Mouse (Mus musculus): ENCODE results near the gene Ffar1. TPM values are rescaled to one million over a fixed set of nuclear protein-coding genes. Genes with fewer than 3 reads are reported as not detected.

Gene Ffar1
- polyA plus RNA-seq, 1 experiment from 2014 or later, result not detected

DNA sequence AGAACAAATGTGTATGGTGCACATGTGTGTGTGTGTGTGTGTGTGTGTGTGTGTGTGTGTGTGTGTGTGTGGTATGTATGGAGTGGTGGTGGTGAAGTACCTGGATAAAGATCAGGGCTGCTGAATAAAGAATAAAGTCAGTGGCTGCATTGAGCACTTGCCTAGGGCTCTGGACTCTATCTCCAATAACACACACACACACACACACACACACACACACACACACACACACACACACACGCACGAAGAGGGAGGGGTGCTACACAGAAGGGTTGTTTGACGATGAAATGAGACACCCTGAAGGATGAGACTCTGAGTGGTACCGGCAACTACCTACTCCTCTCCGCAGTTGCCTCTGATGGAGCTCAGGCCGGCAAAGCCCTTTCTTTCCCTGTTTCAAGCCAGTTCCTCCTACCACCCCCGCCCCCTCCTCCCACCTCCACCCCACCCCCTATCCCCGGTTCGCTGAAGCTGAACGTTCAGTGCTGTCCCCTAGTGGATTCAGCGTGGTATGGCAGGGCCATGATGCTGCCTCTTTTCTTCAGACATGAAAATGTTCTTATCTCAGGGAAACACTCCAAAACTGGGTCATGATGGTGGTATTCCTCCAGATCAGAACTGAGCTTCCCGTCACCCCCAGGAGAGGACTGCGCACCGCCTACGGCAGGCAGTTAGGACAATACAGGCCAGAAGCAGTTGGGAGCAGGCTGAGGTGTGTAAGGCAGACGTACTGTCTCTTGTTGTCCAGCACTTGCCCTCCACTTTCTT is 1.5 kb downstream of the Ffar1 start:
- WGBS, result 7% methylated on average over 14 of the region's 16 CpGs
- H3K9me3 ChIP-seq (ENCODE audit: control insufficient read depth, low read length), result no peaks in the 10 kb centered on the region
- peak overlapping the region; percentile 28 for H3K4me3 ChIP-seq (ENCODE audit: low read length)
- H3K27me3 ChIP-seq (ENCODE audit: control insufficient read depth, insufficient read depth, low read depth, low read length), result no peaks in the 10 kb centered on the region
- no peaks in the 10 kb centered on the region for H3K36me3 ChIP-seq (ENCODE audit: control insufficient read depth, insufficient read depth, low read length)
- H3K9ac ChIP-seq (ENCODE audit: low read length), result 0 out of 2 replicates have a peak overlapping the region, but pooled peaks have one; percentile 1
- no peaks in the 10 kb centered on the region for H3K4me1 ChIP-seq (replicated peaks; ENCODE audit: control insufficient read depth, insufficient read depth, low read length)
- no peak overlapping the region for H3K27ac ChIP-seq (ENCODE audit: low read length)
- H3K4me2 ChIP-seq (ENCODE audit: low read depth, low read length), result peak overlapping the region; percentile 49
- ATAC-seq (ENCODE audit: low read depth), result peak; percentile 70

DNA sequence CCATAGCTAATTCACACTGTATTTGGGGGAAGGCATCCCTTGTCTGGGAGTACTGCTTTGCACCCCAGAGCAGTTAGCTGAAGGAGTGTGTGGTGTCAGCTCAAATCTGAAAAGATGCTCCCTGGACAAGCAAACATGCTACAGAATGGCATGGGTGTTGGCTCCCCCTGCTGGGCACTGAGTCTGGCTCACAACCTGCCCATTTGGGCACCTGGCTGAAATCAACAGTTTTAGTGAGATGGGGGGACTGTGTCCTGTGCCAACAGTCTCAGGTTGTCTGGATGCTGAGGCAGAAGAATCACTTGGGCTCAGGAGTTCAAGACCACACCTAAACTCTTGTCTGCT is 2.1 kb downstream of the Ffar1 start:
- no peaks in the 10 kb centered on the region for H3K4me1 ChIP-seq (replicated peaks; ENCODE audit: control insufficient read depth, insufficient read depth, low read length)
- H3K9ac ChIP-seq (ENCODE audit: low read length), result no peak overlapping the region
- no peaks in the 10 kb centered on the region for H3K36me3 ChIP-seq (ENCODE audit: control insufficient read depth, insufficient read depth, low read length)
- H3K4me3 ChIP-seq (ENCODE audit: low read length), result no peak overlapping the region
- ATAC-seq (ENCODE audit: low read depth), result peak; percentile 53
- H3K9me3 ChIP-seq (ENCODE audit: control insufficient read depth, low read length), result no peaks in the 10 kb centered on the region
- no peaks in the 10 kb centered on the region for H3K27me3 ChIP-seq (ENCODE audit: control insufficient read depth, insufficient read depth, low read depth, low read length)
- no peak overlapping the region for H3K4me2 ChIP-seq (ENCODE audit: low read depth, low read length)
- H3K27ac ChIP-seq (ENCODE audit: low read length), result no peak overlapping the region

DNA sequence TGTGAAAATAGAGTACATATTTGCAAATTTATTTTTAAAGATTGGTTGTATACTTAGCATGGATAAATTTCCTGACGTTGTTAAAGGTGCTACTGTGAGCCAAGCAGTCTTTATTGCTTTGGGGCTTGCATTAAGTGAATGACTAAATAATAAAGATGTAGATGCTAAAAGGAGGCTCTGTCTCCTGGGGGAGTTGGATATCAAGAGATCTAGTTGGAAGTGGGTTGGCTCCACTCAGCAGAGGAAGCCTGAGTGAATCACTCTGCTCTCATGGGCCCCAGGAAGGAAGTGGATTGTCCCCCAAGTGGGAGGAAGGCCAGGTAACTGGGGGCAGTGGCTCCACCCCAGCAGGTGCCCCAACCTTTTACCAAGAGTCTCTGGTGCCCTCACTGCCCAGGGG is 3.6 kb downstream of the Ffar1 start:
- Histone ChIP-seq H3K9me3 (ENCODE audit: control insufficient read depth, low read length) (no peaks in the 10 kb centered on the region), H3K27ac (ENCODE audit: low read length) (no peak overlapping the region), H3K36me3 (ENCODE audit: control insufficient read depth, insufficient read depth, low read length) (no peaks in the 10 kb centered on the region), H3K9ac (ENCODE audit: low read length) (no peak overlapping the region), H3K27me3 (ENCODE audit: control insufficient read depth, insufficient read depth, low read depth, low read length) (no peaks in the 10 kb centered on the region), H3K4me1 (replicated peaks; ENCODE audit: control insufficient read depth, insufficient read depth, low read length) (no peaks in the 10 kb centered on the region), H3K4me3 (ENCODE audit: low read length) (no peak overlapping the region), H3K4me2 (ENCODE audit: low read depth, low read length) (no peak overlapping the region)
- ATAC-seq (ENCODE audit: low read depth), result no peak
- WGBS, result 74% methylated on average over 1 of the region's 1 CpGs

DNA sequence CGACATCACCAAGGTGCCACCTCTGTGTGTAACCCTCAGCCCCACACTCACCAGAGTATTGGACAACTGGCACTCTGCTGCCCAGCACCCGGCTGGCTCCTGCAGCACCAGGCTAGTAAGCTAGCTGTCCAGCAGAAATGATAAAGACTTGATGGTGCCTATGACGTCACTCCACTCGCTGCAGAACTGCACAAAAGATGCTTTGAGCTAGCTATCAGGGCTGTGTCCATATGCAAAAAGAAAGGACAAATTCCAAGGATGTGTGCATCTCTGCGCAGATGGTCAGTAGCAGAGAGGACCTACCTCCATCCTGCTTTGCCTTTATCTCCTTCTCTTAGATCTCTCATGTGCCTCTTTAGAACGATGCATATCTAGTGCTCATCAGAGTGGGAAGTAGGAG is 5.3 kb downstream of the Ffar1 start, which contains the start of gene Ffar3:
TSS of gene Ffar3 (minus strand) at position 101 of the 400 bp plus-strand sequence.
- no peaks in the 10 kb centered on the region for H3K4me1 ChIP-seq (replicated peaks; ENCODE audit: control insufficient read depth, insufficient read depth, low read length)
- 59% methylated on average over 6 of the region's 6 CpGs for WGBS
- H3K4me2 ChIP-seq (ENCODE audit: low read depth, low read length), result no peak within 1 kb of the TSS
- no peaks in the 10 kb centered on the region for H3K36me3 ChIP-seq (ENCODE audit: control insufficient read depth, insufficient read depth, low read length)
- no peak for ATAC-seq (ENCODE audit: low read depth)
- H3K9ac ChIP-seq (ENCODE audit: low read length), result no peak within 1 kb of the TSS
- no peaks in the 10 kb centered on the region for H3K27me3 ChIP-seq (ENCODE audit: control insufficient read depth, insufficient read depth, low read depth, low read length)
- H3K4me3 ChIP-seq (ENCODE audit: low read length), result no peak within 1 kb of the TSS
- H3K27ac ChIP-seq (ENCODE audit: low read length), result no peak within 1 kb of the TSS
- no peaks in the 10 kb centered on the region for H3K9me3 ChIP-seq (ENCODE audit: control insufficient read depth, low read length)

DNA sequence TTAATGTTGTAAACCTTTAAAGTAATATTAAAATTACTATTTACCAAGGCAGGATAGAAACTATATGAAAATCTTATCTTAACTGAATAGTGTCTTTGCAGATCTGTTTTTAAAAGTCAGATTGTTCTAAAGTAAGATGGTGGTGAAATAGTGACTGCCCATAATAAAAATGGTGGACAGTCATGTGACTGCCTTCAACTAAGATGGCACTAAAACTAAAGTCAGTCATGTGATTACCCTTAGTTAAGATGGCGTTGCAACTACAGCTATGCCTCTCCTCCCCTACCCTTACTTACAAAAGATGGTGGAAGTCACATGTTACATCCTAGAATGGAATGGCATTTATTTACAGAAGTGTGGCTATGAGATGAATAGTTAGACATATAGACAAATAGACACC is 9.9 kb downstream of the Ffar1 start:
- 83% methylated on average over 1 of the region's 1 CpGs for WGBS
- ATAC-seq (ENCODE audit: low read depth), result no peak
- Histone ChIP-seq H3K27ac (ENCODE audit: low read length) (no peak overlapping the region), H3K9me3 (ENCODE audit: control insufficient read depth, low read length) (no peaks in the 10 kb centered on the region), H3K4me3 (ENCODE audit: low read length) (no peak overlapping the region), H3K9ac (ENCODE audit: low read length) (no peak overlapping the region), H3K4me1 (replicated peaks; ENCODE audit: control insufficient read depth, insufficient read depth, low read length) (no peaks in the 10 kb centered on the region), H3K27me3 (ENCODE audit: control insufficient read depth, insufficient read depth, low read depth, low read length) (no peaks in the 10 kb centered on the region), H3K4me2 (ENCODE audit: low read depth, low read length) (no peak overlapping the region), H3K36me3 (ENCODE audit: control insufficient read depth, insufficient read depth, low read length) (no peaks in the 10 kb centered on the region)

DNA sequence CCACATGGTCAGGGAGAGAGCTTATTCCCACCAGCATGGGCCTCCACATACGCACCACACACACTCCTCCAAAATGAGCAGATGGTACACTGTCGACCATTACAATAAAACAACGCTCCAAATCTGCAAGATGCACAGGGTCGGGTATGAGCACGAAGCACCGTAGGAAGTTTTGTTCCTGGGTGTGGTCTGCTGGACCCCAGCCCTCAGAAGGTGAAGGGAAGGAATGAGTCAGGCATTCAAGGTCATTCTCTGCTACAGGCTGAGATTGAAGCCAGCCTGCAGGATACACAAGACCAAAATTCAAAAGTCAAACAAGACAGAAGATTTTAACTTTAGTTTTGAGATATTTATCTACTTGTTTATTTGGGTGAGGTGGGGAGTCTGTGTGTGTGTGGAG is 13.4 kb downstream of the Ffar1 start:
- H3K27ac ChIP-seq (ENCODE audit: low read length), result no peak overlapping the region
- no peak for ATAC-seq (ENCODE audit: low read depth)
- no peak overlapping the region for H3K4me3 ChIP-seq (ENCODE audit: low read length)
- H3K36me3 ChIP-seq (ENCODE audit: control insufficient read depth, insufficient read depth, low read length), result no peaks in the 10 kb centered on the region
- no peaks in the 10 kb centered on the region for H3K4me1 ChIP-seq (replicated peaks; ENCODE audit: control insufficient read depth, insufficient read depth, low read length)
- H3K9me3 ChIP-seq (ENCODE audit: control insufficient read depth, low read length), result no peaks in the 10 kb centered on the region
- WGBS, result 65% methylated on average over 6 of the region's 6 CpGs
- no peak overlapping the region for H3K4me2 ChIP-seq (ENCODE audit: low read depth, low read length)
- H3K9ac ChIP-seq (ENCODE audit: low read length), result no peak overlapping the region
- no peaks in the 10 kb centered on the region for H3K27me3 ChIP-seq (ENCODE audit: control insufficient read depth, insufficient read depth, low read depth, low read length)

DNA sequence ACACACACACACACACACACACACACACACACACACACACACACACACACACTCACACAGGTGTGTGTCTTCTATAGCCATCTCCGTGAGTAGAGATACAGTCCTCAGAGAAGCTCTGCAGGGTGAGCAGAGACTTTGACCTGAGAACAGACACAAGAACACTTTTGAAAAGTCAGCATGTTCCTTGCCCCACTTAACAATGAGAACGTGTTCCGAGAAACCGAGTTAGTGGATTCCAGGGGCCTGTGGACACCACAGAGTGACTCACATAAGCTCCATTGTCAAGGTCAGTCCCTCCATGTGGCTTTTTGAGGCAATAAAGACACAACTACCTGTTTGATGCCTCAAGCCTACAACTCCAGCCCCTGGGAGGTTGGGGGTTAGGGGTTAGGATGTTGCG is 14.0 kb downstream of the Ffar1 start:
- no peaks in the 10 kb centered on the region for H3K4me1 ChIP-seq (replicated peaks; ENCODE audit: control insufficient read depth, insufficient read depth, low read length)
- no peak overlapping the region for H3K9ac ChIP-seq (ENCODE audit: low read length)
- H3K27me3 ChIP-seq (ENCODE audit: control insufficient read depth, insufficient read depth, low read depth, low read length), result no peaks in the 10 kb centered on the region
- WGBS, result 46% methylated on average over 5 of the region's 5 CpGs
- H3K27ac ChIP-seq (ENCODE audit: low read length), result no peak overlapping the region
- H3K9me3 ChIP-seq (ENCODE audit: control insufficient read depth, low read length), result no peaks in the 10 kb centered on the region
- no peaks in the 10 kb centered on the region for H3K36me3 ChIP-seq (ENCODE audit: control insufficient read depth, insufficient read depth, low read length)
- no peak overlapping the region for H3K4me2 ChIP-seq (ENCODE audit: low read depth, low read length)
- H3K4me3 ChIP-seq (ENCODE audit: low read length), result no peak overlapping the region
- ATAC-seq (ENCODE audit: low read depth), result no peak

DNA sequence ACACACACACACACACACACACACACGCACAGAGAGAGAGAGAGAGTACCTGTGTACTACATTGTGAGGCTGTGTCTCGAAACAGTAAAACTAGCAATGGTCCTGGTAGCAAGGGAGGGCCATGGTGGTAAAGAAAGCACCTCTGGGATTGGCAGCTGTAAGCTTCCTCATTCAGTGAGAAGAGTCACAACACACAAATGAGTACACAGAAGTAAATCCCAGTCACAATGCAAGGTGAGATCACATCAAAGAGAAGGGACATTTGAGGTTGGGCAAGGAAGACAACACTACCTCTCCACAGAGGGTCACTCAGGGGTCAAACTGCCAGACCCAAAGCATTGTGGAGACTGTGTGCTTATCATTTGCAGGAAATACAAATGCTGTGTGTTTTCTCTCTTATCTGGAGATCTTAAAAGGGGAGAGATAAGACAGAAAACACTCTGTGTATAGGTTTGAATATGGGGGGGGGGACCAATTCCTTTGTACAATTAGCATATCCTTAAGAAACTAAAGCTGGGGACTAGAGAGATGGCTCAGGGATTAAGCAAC is 14.8 kb downstream of the Ffar1 start:
- Histone ChIP-seq H3K4me3 (ENCODE audit: low read length) (no peak overlapping the region), H3K4me2 (ENCODE audit: low read depth, low read length) (no peak overlapping the region), H3K27me3 (ENCODE audit: control insufficient read depth, insufficient read depth, low read depth, low read length) (no peaks in the 10 kb centered on the region), H3K9ac (ENCODE audit: low read length) (no peak overlapping the region), H3K9me3 (ENCODE audit: control insufficient read depth, low read length) (no peaks in the 10 kb centered on the region), H3K4me1 (replicated peaks; ENCODE audit: control insufficient read depth, insufficient read depth, low read length) (no peaks in the 10 kb centered on the region), H3K27ac (ENCODE audit: low read length) (no peak overlapping the region), H3K36me3 (ENCODE audit: control insufficient read depth, insufficient read depth, low read length) (no peaks in the 10 kb centered on the region)
- no peak for ATAC-seq (ENCODE audit: low read depth)
- WGBS, result 50% methylated on average over 2 of the region's 2 CpGs

DNA sequence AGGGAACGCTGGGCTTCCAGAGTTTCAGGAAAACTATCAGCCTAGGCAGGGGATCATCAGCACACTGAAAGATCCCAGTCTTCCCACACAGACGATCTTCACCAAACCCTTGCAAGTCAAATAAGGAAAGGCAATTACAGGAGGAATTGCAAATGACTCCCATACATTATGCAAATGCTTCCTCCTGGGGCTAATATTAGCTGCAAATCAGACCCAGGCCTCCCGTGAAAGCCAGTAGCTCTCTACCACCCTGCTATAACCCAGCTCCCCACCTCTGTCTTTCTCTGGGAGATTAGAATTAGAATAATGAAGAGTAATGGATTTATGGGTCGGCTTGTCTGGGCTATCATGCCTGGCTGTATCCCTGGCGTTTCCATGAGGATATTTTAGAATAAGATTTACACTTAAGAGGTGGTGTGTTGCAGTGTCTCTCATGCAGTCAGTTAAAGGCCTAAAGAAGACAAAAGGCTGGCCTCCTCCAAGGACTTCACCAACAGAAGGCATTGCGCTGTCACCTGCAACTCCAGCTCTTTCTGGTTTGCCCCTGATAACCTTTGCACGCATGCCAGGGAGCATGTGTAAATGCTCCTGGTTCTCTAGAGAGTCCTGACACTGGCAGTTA is 16.6 kb downstream of the Ffar1 start:
- ATAC-seq (ENCODE audit: low read depth), result no peak
- H3K4me3 ChIP-seq (ENCODE audit: low read length), result no peak overlapping the region
- H3K27me3 ChIP-seq (ENCODE audit: control insufficient read depth, insufficient read depth, low read depth, low read length), result no peaks in the 10 kb centered on the region
- no peaks in the 10 kb centered on the region for H3K9me3 ChIP-seq (ENCODE audit: control insufficient read depth, low read length)
- 33% methylated on average over 7 of the region's 7 CpGs for WGBS
- no peaks in the 10 kb centered on the region for H3K4me1 ChIP-seq (replicated peaks; ENCODE audit: control insufficient read depth, insufficient read depth, low read length)
- no peak overlapping the region for H3K4me2 ChIP-seq (ENCODE audit: low read depth, low read length)
- H3K27ac ChIP-seq (ENCODE audit: low read length), result no peak overlapping the region
- no peak overlapping the region for H3K9ac ChIP-seq (ENCODE audit: low read length)
- H3K36me3 ChIP-seq (ENCODE audit: control insufficient read depth, insufficient read depth, low read length), result no peaks in the 10 kb centered on the region
